Mouse (Mus musculus): ENCODE measurements around the gene Gdnf. TPM values are rescaled to one million over a fixed set of nuclear protein-coding genes. Genes with fewer than 3 reads are reported as not detected.

Gene Gdnf
- polyA plus RNA-seq, 1 experiment, result not detected

DNA sequence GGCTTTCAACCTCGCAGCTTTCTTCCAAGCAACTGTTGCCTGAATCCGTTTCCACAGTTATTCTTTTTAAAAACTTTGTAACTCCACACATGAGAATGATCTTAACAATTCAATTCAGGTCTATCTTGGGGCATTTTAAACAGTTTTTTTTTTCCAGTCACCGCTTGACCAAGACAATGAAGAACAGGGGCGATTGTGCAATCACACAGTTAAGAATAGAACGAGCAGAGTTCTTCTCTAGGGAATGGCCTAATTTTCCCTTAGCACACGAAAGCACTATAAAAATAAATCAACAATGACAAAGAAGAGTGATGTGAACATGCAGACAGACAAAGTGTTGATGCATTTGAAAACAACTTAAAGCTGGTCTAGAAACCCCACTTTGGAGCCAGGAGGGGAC is 65.2 kb downstream of the Gdnf start:
- no peak overlapping the region for H3K4me3 ChIP-seq (replicated peaks; ENCODE audit: control insufficient read depth, low read depth, low read length)
- WGBS, result 65% methylated on average over 6 of the region's 6 CpGs
- H3K4me1 ChIP-seq (ENCODE audit: control insufficient read depth, insufficient read depth, low read length), result no peaks in the 10 kb centered on the region
- TF ChIP-seq POLR2A (IDR thresholded peaks at IDR 0.05; ENCODE audit: borderline replicate concordance, control insufficient read depth, low read depth, low read length) (no peak), CTCF (IDR thresholded peaks at IDR 0.05; ENCODE audit: control insufficient read depth, insufficient read depth, low read length) (no peak)
- no peak overlapping the region for H3K27ac ChIP-seq (ENCODE audit: control insufficient read depth, insufficient read depth, low read depth, low read length, poor library complexity)

GRCm38 (mm10) chr15:7877560-7878467 is 67.2 kb downstream of the Gdnf start:
- Histone ChIP-seq H3K27ac (ENCODE audit: control insufficient read depth, insufficient read depth, low read depth, low read length, poor library complexity) (no peak overlapping the region), H3K4me1 (ENCODE audit: control insufficient read depth, insufficient read depth, low read length) (no peaks in the 10 kb centered on the region), H3K4me3 (replicated peaks; ENCODE audit: control insufficient read depth, low read depth, low read length) (no peak overlapping the region)
- no peak for TF ChIP-seq CTCF (IDR thresholded peaks at IDR 0.05; ENCODE audit: control insufficient read depth, insufficient read depth, low read length)
- no peak for TF ChIP-seq POLR2A (IDR thresholded peaks at IDR 0.05; ENCODE audit: borderline replicate concordance, control insufficient read depth, low read depth, low read length)
- WGBS, result 72% methylated on average over 22 of the region's 22 CpGs

- H3K27ac ChIP-seq (ENCODE audit: control insufficient read depth, insufficient read depth, low read depth, low read length, poor library complexity), result no peak overlapping the region
- no peaks in the 10 kb centered on the region for H3K4me1 ChIP-seq (ENCODE audit: control insufficient read depth, insufficient read depth, low read length)
- no peak overlapping the region for H3K4me3 ChIP-seq (replicated peaks; ENCODE audit: control insufficient read depth, low read depth, low read length)
- TF ChIP-seq CTCF (IDR thresholded peaks at IDR 0.05; ENCODE audit: control insufficient read depth, insufficient read depth, low read length) (no peak), POLR2A (IDR thresholded peaks at IDR 0.05; ENCODE audit: borderline replicate concordance, control insufficient read depth, low read depth, low read length) (no peak)
- WGBS, result 91% methylated on average over 10 of the region's 10 CpGs
Measured at GRCm38 (mm10) chr15:7878861-7879260, 68.2 kb downstream of the Gdnf start.

DNA sequence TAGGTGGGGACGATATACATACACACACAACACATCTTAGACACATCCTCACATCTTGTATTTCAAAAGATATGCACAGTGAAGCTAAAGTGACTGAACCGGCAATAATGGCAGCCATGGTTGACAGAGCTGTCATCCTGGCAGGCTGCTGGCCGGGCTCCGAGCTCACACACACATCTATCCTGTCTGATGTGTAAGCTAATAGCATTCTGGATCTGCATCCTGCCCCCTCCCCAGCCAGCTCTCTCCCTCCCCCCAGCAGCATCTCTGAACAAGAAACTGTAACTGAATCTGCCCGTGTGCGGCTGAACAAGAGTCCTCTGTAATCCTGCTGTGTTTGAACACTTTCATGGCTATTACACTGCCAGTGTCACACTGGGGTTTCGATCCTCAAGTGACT is 69.3 kb downstream of the Gdnf start:
- 85% methylated on average over 7 of the region's 7 CpGs for WGBS
- TF ChIP-seq POLR2A (IDR thresholded peaks at IDR 0.05; ENCODE audit: borderline replicate concordance, control insufficient read depth, low read depth, low read length) (no peak), CTCF (IDR thresholded peaks at IDR 0.05; ENCODE audit: control insufficient read depth, insufficient read depth, low read length) (no peak)
- Histone ChIP-seq H3K4me1 (ENCODE audit: control insufficient read depth, insufficient read depth, low read length) (no peaks in the 10 kb centered on the region), H3K4me3 (replicated peaks; ENCODE audit: control insufficient read depth, low read depth, low read length) (no peak overlapping the region), H3K27ac (ENCODE audit: control insufficient read depth, insufficient read depth, low read depth, low read length, poor library complexity) (no peak overlapping the region)

DNA sequence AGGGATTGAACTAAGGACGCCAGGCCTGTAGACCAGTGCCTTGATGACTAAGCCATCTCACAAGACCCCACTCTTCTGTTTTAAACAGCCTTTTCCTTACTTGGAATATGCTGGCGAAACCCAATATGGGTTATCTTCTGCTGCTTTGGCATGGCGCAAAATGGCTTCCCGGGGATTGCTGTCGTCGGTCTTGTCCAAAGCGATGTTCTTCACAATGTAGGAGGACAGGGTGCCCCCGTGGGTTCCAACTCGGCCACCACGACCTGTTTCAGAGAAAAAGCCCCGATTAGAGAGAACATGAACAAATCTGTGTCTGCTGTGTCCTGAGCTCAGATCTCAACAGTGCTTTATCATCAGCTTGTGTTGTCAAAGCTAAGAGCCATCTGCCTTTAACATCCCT is 73.5 kb downstream of the Gdnf start:
- WGBS, result 90% methylated on average over 11 of the region's 11 CpGs
- TF ChIP-seq POLR2A (IDR thresholded peaks at IDR 0.05; ENCODE audit: borderline replicate concordance, control insufficient read depth, low read depth, low read length) (no peak), CTCF (IDR thresholded peaks at IDR 0.05; ENCODE audit: control insufficient read depth, insufficient read depth, low read length) (no peak)
- Histone ChIP-seq H3K4me1 (ENCODE audit: control insufficient read depth, insufficient read depth, low read length) (no peaks in the 10 kb centered on the region), H3K4me3 (replicated peaks; ENCODE audit: control insufficient read depth, low read depth, low read length) (no peak overlapping the region), H3K27ac (ENCODE audit: control insufficient read depth, insufficient read depth, low read depth, low read length, poor library complexity) (no peak overlapping the region)

GRCm38 (mm10) chr15:7885106-7885505 is 74.5 kb downstream of the Gdnf start:
- Histone ChIP-seq H3K4me3 (replicated peaks; ENCODE audit: control insufficient read depth, low read depth, low read length) (no peak overlapping the region), H3K4me1 (ENCODE audit: control insufficient read depth, insufficient read depth, low read length) (no peaks in the 10 kb centered on the region), H3K27ac (ENCODE audit: control insufficient read depth, insufficient read depth, low read depth, low read length, poor library complexity) (no peak overlapping the region)
- WGBS, result 85% methylated on average over 10 of the region's 10 CpGs
- TF ChIP-seq POLR2A (IDR thresholded peaks at IDR 0.05; ENCODE audit: borderline replicate concordance, control insufficient read depth, low read depth, low read length), result no peak
- TF ChIP-seq CTCF (IDR thresholded peaks at IDR 0.05; ENCODE audit: control insufficient read depth, insufficient read depth, low read length), result no peak

- H3K4me1 ChIP-seq (ENCODE audit: control insufficient read depth, insufficient read depth, low read length), result no peaks in the 10 kb centered on the region
- WGBS, result 77% methylated on average over 8 of the region's 8 CpGs
- no peak overlapping the region for H3K27ac ChIP-seq (ENCODE audit: control insufficient read depth, insufficient read depth, low read depth, low read length, poor library complexity)
- TF ChIP-seq CTCF (IDR thresholded peaks at IDR 0.05; ENCODE audit: control insufficient read depth, insufficient read depth, low read length) (no peak), POLR2A (IDR thresholded peaks at IDR 0.05; ENCODE audit: borderline replicate concordance, control insufficient read depth, low read depth, low read length) (no peak)
- no peak overlapping the region for H3K4me3 ChIP-seq (replicated peaks; ENCODE audit: control insufficient read depth, low read depth, low read length)
Measured at GRCm38 (mm10) chr15:7886591-7886990, 75.9 kb downstream of the Gdnf start.
